Mouse (Mus musculus) neural tube, embryonic 12.5 days (tissue): Measurements from ENCODE around the gene Ech1. TPM values are rescaled to one million over a fixed set of nuclear protein-coding genes. Genes with fewer than 3 reads are reported as not detected.

ENCODE experiments used
- ATAC-seq: fragments of 200-750 bp; cut with Nextera tagmentation; 2 replicates; pipeline ENCODE4 v1.8.0; 2017; ENCODE audit warnings: low read depth, mild to moderate bottlenecking, moderate TSS enrichment, moderate library complexity; ENCODE audit not compliant: low FRiP score
- H3K27ac ChIP-seq: fragments of 300-500 bp; sonication (generic); 2 replicates; pipeline ENCODE4 v1.5.1; 2016
- H3K27me3 ChIP-seq: fragments of 300-500 bp; sonication (generic); replicated peaks from 2 replicates; pipeline ENCODE4 v1.6.1; 2016; ENCODE audit warnings: mild to moderate bottlenecking
- H3K36me3 ChIP-seq: fragments of 300-500 bp; sonication (generic); 2 replicates; pipeline ENCODE4 v1.6.1; 2016; ENCODE audit warnings: mild to moderate bottlenecking
- H3K4me1 ChIP-seq: fragments of 300-500 bp; sonication (generic); 2 replicates; pipeline ENCODE4 v1.6.1; 2016
- H3K4me2 ChIP-seq: fragments of 300-500 bp; sonication (generic); replicated peaks from 2 replicates; pipeline ENCODE4 v1.6.1; 2016; ENCODE audit warnings: mild to moderate bottlenecking
- H3K4me3 ChIP-seq: fragments of 300-500 bp; sonication (generic); 2 replicates; pipeline ENCODE4 v1.5.1; 2016
- H3K9ac ChIP-seq: fragments of 300-500 bp; sonication (generic); 2 replicates; pipeline ENCODE4 v1.6.1; 2016; ENCODE audit warnings: mild to moderate bottlenecking
- H3K9me3 ChIP-seq: fragments of 300-500 bp; sonication (generic); 2 replicates; pipeline ENCODE4 v1.6.1; 2016; ENCODE audit warnings: mild to moderate bottlenecking
- WGBS: fragments of 180-500 bp; shearing (Covaris S2); methylation state at CpG from one replicate; pipeline ENCODE4 v1.1.7; 2016; 5-methylcytosine and 5-hydroxymethylcytosine counted together
- polyA plus RNA-seq: library from polyadenylated mRNA; unstranded; fragments of >200 nt; fragmentation: Nextera tagmentation; extraction: Ambion mirVana; gene quantifications from 2 replicates; pipeline ENCODE4 v1.2.1, GENCODE M21; 2016

The Ech1 gene
- polyA plus RNA-seq, 1 experiment from 2014 or later = 89.2 TPM

DNA sequence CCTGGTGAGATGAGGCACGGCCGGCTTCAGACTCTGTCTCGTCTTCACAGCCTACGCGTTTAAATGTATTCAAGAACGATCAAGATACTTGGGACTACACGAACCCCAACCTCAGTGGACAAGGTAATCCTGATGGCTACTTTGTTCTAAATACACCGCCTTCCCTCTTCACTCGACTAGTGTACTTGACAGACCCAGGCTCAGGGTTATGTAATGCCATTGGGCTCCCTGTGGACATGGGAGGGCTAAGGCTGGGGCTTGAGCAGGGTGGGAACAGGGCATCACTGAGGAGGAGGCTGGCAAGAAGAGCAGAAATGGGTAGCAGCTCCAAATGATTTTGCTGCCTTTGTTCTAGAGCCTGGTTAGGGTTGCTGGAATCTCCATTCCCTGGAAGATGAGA lies 9.8 kb upstream of the Ech1 start:
- Histone ChIP-seq H3K4me1 (peaks cover 71% of the 10 kb centered on the region), H3K9ac (no peak overlapping the region), H3K27me3 (no peaks in the 10 kb centered on the region), H3K4me2 (no peak overlapping the region), H3K9me3 (no peaks in the 10 kb centered on the region), H3K4me3 (no peak overlapping the region), H3K36me3 (peaks cover 82% of the 10 kb centered on the region), H3K27ac (no peak overlapping the region; the same call in 1 of the 2 replicates)
- ATAC-seq = no peak
- 93% methylated on average over 9 of the region's 9 CpGs for WGBS

GRCm38 (mm10) chr7:28816201-28816600 lies 8.8 kb upstream of the Ech1 start:
- H3K4me3 ChIP-seq = 0 out of 2 replicates have a peak overlapping the region, but pooled peaks have one; percentile 3
- H3K4me2 ChIP-seq = no peak overlapping the region
- no peaks in the 10 kb centered on the region for H3K9me3 ChIP-seq
- peaks cover 92% of the 10 kb centered on the region for H3K36me3 ChIP-seq
- H3K27ac ChIP-seq = no peak overlapping the region; the same call in 1 of the 2 replicates
- 88% methylated on average over 9 of the region's 9 CpGs for WGBS
- no peaks in the 10 kb centered on the region for H3K27me3 ChIP-seq
- H3K4me1 ChIP-seq = peaks cover 78% of the 10 kb centered on the region
- ATAC-seq = no peak
- peak overlapping the region; percentile 35; the same call in 1 of the 2 replicates for H3K9ac ChIP-seq

GRCm38 (mm10) chr7:28816920-28817319 lies 8.1 kb upstream of the Ech1 start:
- Histone ChIP-seq H3K4me1 (peaks cover 76% of the 10 kb centered on the region), H3K9ac (no peak overlapping the region), H3K9me3 (no peaks in the 10 kb centered on the region), H3K27ac (no peak overlapping the region), H3K4me3 (no peak overlapping the region), H3K27me3 (no peaks in the 10 kb centered on the region), H3K36me3 (peaks cover 96% of the 10 kb centered on the region), H3K4me2 (no peak overlapping the region)
- WGBS = 94% methylated on average over 10 of the region's 10 CpGs
- ATAC-seq = no peak

DNA sequence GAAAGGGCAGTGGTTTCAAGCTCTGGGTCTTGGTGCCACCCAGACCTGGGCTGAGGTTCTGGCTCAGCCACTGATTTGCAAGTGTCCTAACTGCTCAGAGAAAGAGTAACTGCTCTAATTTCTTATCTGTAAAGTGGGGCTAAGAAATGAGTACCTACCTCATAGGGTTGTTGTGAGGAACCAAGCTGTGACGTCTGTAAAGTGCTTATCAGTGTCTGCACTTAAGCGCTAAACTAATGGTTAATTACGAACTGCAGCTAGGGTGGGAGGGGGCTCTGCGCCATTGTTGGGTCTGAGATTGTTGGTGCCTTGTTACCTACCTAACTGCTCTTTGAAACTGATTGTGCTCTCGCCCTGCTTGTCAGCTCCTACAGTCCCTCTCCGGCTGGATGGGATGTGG lies 7.5 kb upstream of the Ech1 start:
- no peak overlapping the region for H3K27ac ChIP-seq
- H3K4me2 ChIP-seq = peak overlapping the region; percentile 27
- H3K27me3 ChIP-seq = no peaks in the 10 kb centered on the region
- H3K9ac ChIP-seq = no peak overlapping the region
- 0 out of 2 replicates have a peak overlapping the region, but pooled peaks have one; percentile 5 for H3K4me3 ChIP-seq
- no peak for ATAC-seq
- peaks cover 70% of the 10 kb centered on the region for H3K4me1 ChIP-seq
- H3K9me3 ChIP-seq = no peaks in the 10 kb centered on the region
- peaks cover 96% of the 10 kb centered on the region for H3K36me3 ChIP-seq
- 71% methylated on average over 6 of the region's 6 CpGs for WGBS

GRCm38 (mm10) chr7:28817957-28818356 lies 7.1 kb upstream of the Ech1 start:
- H3K27me3 ChIP-seq = no peaks in the 10 kb centered on the region
- no peaks in the 10 kb centered on the region for H3K9me3 ChIP-seq
- H3K36me3 ChIP-seq = peaks cover 95% of the 10 kb centered on the region
- 0 out of 2 replicates have a peak overlapping the region, but pooled peaks have one; percentile 5 for H3K9ac ChIP-seq
- ATAC-seq = no peak
- H3K4me3 ChIP-seq = 0 out of 2 replicates have a peak overlapping the region, but pooled peaks have one; percentile 5
- WGBS = 78% methylated on average over 4 of the region's 4 CpGs
- peaks cover 66% of the 10 kb centered on the region for H3K4me1 ChIP-seq
- H3K27ac ChIP-seq = 0 out of 2 replicates have a peak overlapping the region, but pooled peaks have one; percentile 9
- peak overlapping the region; percentile 27; the same call in 1 of the 2 replicates for H3K4me2 ChIP-seq

GRCm38 (mm10) chr7:28818436-28818835 lies 6.6 kb upstream of the Ech1 start:
- H3K27ac ChIP-seq = 0 out of 2 replicates have a peak overlapping the region, but pooled peaks have one; percentile 9
- H3K4me3 ChIP-seq = no peak overlapping the region
- H3K4me1 ChIP-seq = peaks cover 61% of the 10 kb centered on the region
- no peaks in the 10 kb centered on the region for H3K27me3 ChIP-seq
- no peak for ATAC-seq
- H3K36me3 ChIP-seq = peaks cover 92% of the 10 kb centered on the region
- H3K4me2 ChIP-seq = 0 out of 2 replicates have a peak overlapping the region, but pooled peaks have one; percentile 27
- H3K9me3 ChIP-seq = no peaks in the 10 kb centered on the region
- H3K9ac ChIP-seq = 0 out of 2 replicates have a peak overlapping the region, but pooled peaks have one; percentile 5
- 83% methylated on average over 18 of the region's 18 CpGs for WGBS

- WGBS = 88% methylated on average over 4 of the region's 4 CpGs
- peaks cover 87% of the 10 kb centered on the region for H3K36me3 ChIP-seq
- no peak overlapping the region for H3K9ac ChIP-seq
- H3K4me3 ChIP-seq = no peak overlapping the region
- H3K27ac ChIP-seq = no peak overlapping the region
- peaks cover 56% of the 10 kb centered on the region for H3K4me1 ChIP-seq
- ATAC-seq = no peak
- no peaks in the 10 kb centered on the region for H3K27me3 ChIP-seq
- no peak overlapping the region for H3K4me2 ChIP-seq
- no peaks in the 10 kb centered on the region for H3K9me3 ChIP-seq
These were observed 6.1 kb upstream of the Ech1 start for GRCm38 (mm10) chr7:28818861-28819452.

DNA sequence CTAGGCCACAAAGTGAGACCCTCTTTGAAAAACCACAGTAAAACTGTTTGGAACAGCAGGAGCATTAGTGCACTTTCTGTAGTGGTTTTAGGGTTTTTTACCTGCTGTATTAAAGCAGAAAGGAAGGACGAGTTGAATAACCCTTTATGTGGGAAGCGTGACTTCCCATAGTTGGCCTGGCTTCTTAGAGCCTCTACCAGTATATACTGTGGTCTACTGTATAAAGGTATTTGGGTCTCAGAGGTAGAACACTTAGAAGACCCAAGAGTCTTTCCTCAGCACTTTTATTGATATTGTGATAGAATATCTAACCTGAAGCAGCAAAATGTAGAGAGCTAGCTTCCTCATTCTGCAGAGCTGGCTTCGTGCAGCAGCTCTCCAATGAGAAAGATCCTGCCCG lies 5.4 kb upstream of the Ech1 start:
- Histone ChIP-seq H3K9me3 (no peaks in the 10 kb centered on the region), H3K36me3 (peaks cover 81% of the 10 kb centered on the region), H3K27me3 (no peaks in the 10 kb centered on the region), H3K4me2 (no peak overlapping the region; the same call in 1 of the 2 replicates), H3K9ac (0 out of 2 replicates have a peak overlapping the region, but pooled peaks have one; percentile 1), H3K4me1 (peaks cover 53% of the 10 kb centered on the region), H3K4me3 (no peak overlapping the region), H3K27ac (no peak overlapping the region)
- no peak for ATAC-seq
- WGBS = 79% methylated on average over 4 of the region's 4 CpGs

GRCm38 (mm10) chr7:28820358-28821260 lies 4.4 kb upstream of the Ech1 start:
- Histone ChIP-seq H3K9ac (no peak overlapping the region), H3K4me1 (peaks cover 47% of the 10 kb centered on the region), H3K4me2 (no peak overlapping the region; the same call in 1 of the 2 replicates), H3K27ac (peak overlapping the region; percentile 38; the same call in 1 of the 2 replicates), H3K4me3 (no peak overlapping the region), H3K36me3 (peaks cover 71% of the 10 kb centered on the region), H3K9me3 (no peaks in the 10 kb centered on the region), H3K27me3 (no peaks in the 10 kb centered on the region)
- 43% methylated on average over 12 of the region's 12 CpGs for WGBS
- no peak; the same call in 1 of the 2 replicates for ATAC-seq

GRCm38 (mm10) chr7:28821261-28821831 lies 3.7 kb upstream of the Ech1 start:
- WGBS = 69% methylated on average over 10 of the region's 10 CpGs
- Histone ChIP-seq H3K9ac (no peak overlapping the region), H3K27ac (no peak overlapping the region; the same call in 1 of the 2 replicates), H3K4me1 (peaks cover 43% of the 10 kb centered on the region), H3K4me3 (no peak overlapping the region), H3K4me2 (no peak overlapping the region), H3K36me3 (peaks cover 64% of the 10 kb centered on the region), H3K9me3 (no peaks in the 10 kb centered on the region), H3K27me3 (no peaks in the 10 kb centered on the region)
- no peak for ATAC-seq

- H3K9me3 ChIP-seq = no peaks in the 10 kb centered on the region
- no peak overlapping the region for H3K9ac ChIP-seq
- ATAC-seq = no peak
- peaks cover 35% of the 10 kb centered on the region for H3K4me1 ChIP-seq
- no peak overlapping the region for H3K4me2 ChIP-seq
- 90% methylated on average over 1 of the region's 1 CpGs for WGBS
- H3K36me3 ChIP-seq = peaks cover 52% of the 10 kb centered on the region
- no peak overlapping the region for H3K27ac ChIP-seq
- no peak overlapping the region for H3K4me3 ChIP-seq
- no peaks in the 10 kb centered on the region for H3K27me3 ChIP-seq
These were observed 2.5 kb upstream of the Ech1 start for GRCm38 (mm10) chr7:28822556-28822955.
